Mouse (Mus musculus): ENCODE data around the gene Mitf. TPM values are rescaled to one million over a fixed set of nuclear protein-coding genes. Genes with fewer than 3 reads are reported as not detected.

Mitf gene
- 18.9 and 24.4 TPM in 2 replicates for polyA plus RNA-seq (2014; fragmentation: Nextera tagmentation; extraction: Ambion mirVana)

GRCm38 (mm10) chr6:97806781-97807743 lies at the start of gene Mitf:
TSS of gene Mitf (plus strand) at chr6:97807052.
- peak; percentile 95 for ATAC-seq (replicated peaks; ENCODE audit: insufficient number of reproducible peaks, low FRiP score, low TSS enrichment)
- peak within 1 kb of the TSS; percentile 80 for H3K4me2 ChIP-seq
- H3K4me1 ChIP-seq (ENCODE audit: control insufficient read depth, insufficient read depth, low read length) = peaks cover 7% of the 10 kb centered on the region
- H3K27ac ChIP-seq (ENCODE audit: low read depth, low read length) = no peak within 1 kb of the TSS
- no peaks in the 10 kb centered on the region for H3K9me3 ChIP-seq (replicated peaks; ENCODE audit: control insufficient read depth, low read length)
- H3K4me3 ChIP-seq (ENCODE audit: low read depth, low read length) = peak within 1 kb of the TSS; percentile 71
- peak within 1 kb of the TSS; percentile 77 for H3K9ac ChIP-seq (ENCODE audit: low read depth, low read length)
- no peaks in the 10 kb centered on the region for H3K27me3 ChIP-seq (ENCODE audit: control insufficient read depth, insufficient read depth, low read length)
- WGBS (ENCODE audit: insufficient replicate concordance) = under 1% methylated on average over 51 of the region's 51 CpGs
- no peaks in the 10 kb centered on the region for H3K36me3 ChIP-seq (ENCODE audit: control insufficient read depth, insufficient read depth, low read length)

DNA sequence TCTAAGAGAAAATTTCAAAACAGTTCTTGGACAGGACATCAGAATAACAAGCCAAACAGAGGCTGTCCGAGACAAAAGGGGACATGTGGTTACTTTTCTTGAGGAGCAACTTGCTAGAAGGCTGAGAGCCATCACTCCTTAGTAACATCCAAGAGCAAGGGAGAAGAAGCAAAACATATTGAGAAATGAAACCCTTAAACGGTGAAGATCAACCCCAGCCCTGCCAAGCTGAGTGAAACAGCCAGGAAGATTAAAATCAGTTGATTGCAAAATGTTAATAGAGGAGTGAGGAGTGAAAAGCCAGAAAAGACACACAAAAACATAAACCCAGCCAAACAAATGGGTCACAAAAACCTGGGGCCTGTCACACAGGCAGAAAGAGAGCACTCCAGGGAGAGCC lies 49.5 kb upstream of the Mitf start:
- H3K4me2 ChIP-seq = no peak overlapping the region
- 72% methylated on average over 2 of the region's 2 CpGs for WGBS (ENCODE audit: insufficient replicate concordance)
- H3K36me3 ChIP-seq (ENCODE audit: control insufficient read depth, insufficient read depth, low read length) = no peaks in the 10 kb centered on the region
- no peak overlapping the region for H3K9ac ChIP-seq (ENCODE audit: low read depth, low read length)
- no peak overlapping the region for H3K27ac ChIP-seq (ENCODE audit: low read depth, low read length)
- no peaks in the 10 kb centered on the region for H3K4me1 ChIP-seq (ENCODE audit: control insufficient read depth, insufficient read depth, low read length)
- no peaks in the 10 kb centered on the region for H3K9me3 ChIP-seq (replicated peaks; ENCODE audit: control insufficient read depth, low read length)
- no peak for ATAC-seq (replicated peaks; ENCODE audit: insufficient number of reproducible peaks, low FRiP score, low TSS enrichment)
- no peaks in the 10 kb centered on the region for H3K27me3 ChIP-seq (ENCODE audit: control insufficient read depth, insufficient read depth, low read length)
- no peak overlapping the region for H3K4me3 ChIP-seq (ENCODE audit: low read depth, low read length)

GRCm38 (mm10) chr6:97758884-97759283 lies 48.0 kb upstream of the Mitf start:
- Histone ChIP-seq H3K9ac (ENCODE audit: low read depth, low read length) (no peak overlapping the region), H3K4me2 (no peak overlapping the region), H3K27me3 (ENCODE audit: control insufficient read depth, insufficient read depth, low read length) (no peaks in the 10 kb centered on the region), H3K4me3 (ENCODE audit: low read depth, low read length) (no peak overlapping the region), H3K9me3 (replicated peaks; ENCODE audit: control insufficient read depth, low read length) (no peaks in the 10 kb centered on the region), H3K36me3 (ENCODE audit: control insufficient read depth, insufficient read depth, low read length) (no peaks in the 10 kb centered on the region), H3K4me1 (ENCODE audit: control insufficient read depth, insufficient read depth, low read length) (no peaks in the 10 kb centered on the region), H3K27ac (ENCODE audit: low read depth, low read length) (no peak overlapping the region)
- no peak for ATAC-seq (replicated peaks; ENCODE audit: insufficient number of reproducible peaks, low FRiP score, low TSS enrichment)
- 71% methylated on average over 4 of the region's 4 CpGs for WGBS (ENCODE audit: insufficient replicate concordance)

GRCm38 (mm10) chr6:97759301-97759700 lies 47.6 kb upstream of the Mitf start:
- no peak overlapping the region for H3K4me2 ChIP-seq
- no peak overlapping the region for H3K27ac ChIP-seq (ENCODE audit: low read depth, low read length)
- WGBS (ENCODE audit: insufficient replicate concordance) = 14% methylated on average over 4 of the region's 4 CpGs
- no peaks in the 10 kb centered on the region for H3K27me3 ChIP-seq (ENCODE audit: control insufficient read depth, insufficient read depth, low read length)
- H3K9ac ChIP-seq (ENCODE audit: low read depth, low read length) = no peak overlapping the region
- H3K36me3 ChIP-seq (ENCODE audit: control insufficient read depth, insufficient read depth, low read length) = no peaks in the 10 kb centered on the region
- no peak overlapping the region for H3K4me3 ChIP-seq (ENCODE audit: low read depth, low read length)
- no peaks in the 10 kb centered on the region for H3K4me1 ChIP-seq (ENCODE audit: control insufficient read depth, insufficient read depth, low read length)
- no peaks in the 10 kb centered on the region for H3K9me3 ChIP-seq (replicated peaks; ENCODE audit: control insufficient read depth, low read length)
- no peak for ATAC-seq (replicated peaks; ENCODE audit: insufficient number of reproducible peaks, low FRiP score, low TSS enrichment)

DNA sequence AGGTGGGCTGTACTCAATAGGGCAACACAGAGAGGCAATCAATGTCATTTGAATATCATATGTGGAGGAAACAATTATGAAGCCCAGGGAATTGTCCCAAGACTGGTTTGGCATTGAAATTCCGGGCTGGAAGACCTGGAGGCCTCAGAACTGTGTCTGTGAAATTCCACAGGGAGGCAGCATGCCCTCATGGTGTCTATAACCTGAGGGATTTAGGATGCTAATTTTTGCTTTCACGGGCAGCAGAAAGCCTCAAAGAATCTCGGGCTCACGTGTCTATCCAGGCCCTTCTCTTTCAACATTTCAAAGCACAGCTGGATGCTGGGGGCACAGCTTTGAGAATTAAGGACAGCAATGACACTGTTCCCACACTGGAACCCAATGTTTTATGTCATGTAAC lies 45.5 kb upstream of the Mitf start:
- ATAC-seq (replicated peaks; ENCODE audit: insufficient number of reproducible peaks, low FRiP score, low TSS enrichment) = no peak
- Histone ChIP-seq H3K4me2 (no peak overlapping the region), H3K9ac (ENCODE audit: low read depth, low read length) (no peak overlapping the region), H3K27ac (ENCODE audit: low read depth, low read length) (no peak overlapping the region), H3K4me1 (ENCODE audit: control insufficient read depth, insufficient read depth, low read length) (no peaks in the 10 kb centered on the region), H3K27me3 (ENCODE audit: control insufficient read depth, insufficient read depth, low read length) (no peaks in the 10 kb centered on the region), H3K36me3 (ENCODE audit: control insufficient read depth, insufficient read depth, low read length) (no peaks in the 10 kb centered on the region), H3K4me3 (ENCODE audit: low read depth, low read length) (no peak overlapping the region), H3K9me3 (replicated peaks; ENCODE audit: control insufficient read depth, low read length) (no peaks in the 10 kb centered on the region)
- WGBS (ENCODE audit: insufficient replicate concordance) = 10% methylated on average over 4 of the region's 4 CpGs

GRCm38 (mm10) chr6:97763970-97764369 lies 42.9 kb upstream of the Mitf start:
- Histone ChIP-seq H3K4me2 (no peak overlapping the region), H3K4me1 (ENCODE audit: control insufficient read depth, insufficient read depth, low read length) (no peaks in the 10 kb centered on the region), H3K36me3 (ENCODE audit: control insufficient read depth, insufficient read depth, low read length) (no peaks in the 10 kb centered on the region), H3K4me3 (ENCODE audit: low read depth, low read length) (no peak overlapping the region), H3K27ac (ENCODE audit: low read depth, low read length) (no peak overlapping the region), H3K27me3 (ENCODE audit: control insufficient read depth, insufficient read depth, low read length) (no peaks in the 10 kb centered on the region), H3K9ac (ENCODE audit: low read depth, low read length) (no peak overlapping the region), H3K9me3 (replicated peaks; ENCODE audit: control insufficient read depth, low read length) (no peaks in the 10 kb centered on the region)
- ATAC-seq (replicated peaks; ENCODE audit: insufficient number of reproducible peaks, low FRiP score, low TSS enrichment) = no peak
- 51% methylated on average over 3 of the region's 3 CpGs for WGBS (ENCODE audit: insufficient replicate concordance)

DNA sequence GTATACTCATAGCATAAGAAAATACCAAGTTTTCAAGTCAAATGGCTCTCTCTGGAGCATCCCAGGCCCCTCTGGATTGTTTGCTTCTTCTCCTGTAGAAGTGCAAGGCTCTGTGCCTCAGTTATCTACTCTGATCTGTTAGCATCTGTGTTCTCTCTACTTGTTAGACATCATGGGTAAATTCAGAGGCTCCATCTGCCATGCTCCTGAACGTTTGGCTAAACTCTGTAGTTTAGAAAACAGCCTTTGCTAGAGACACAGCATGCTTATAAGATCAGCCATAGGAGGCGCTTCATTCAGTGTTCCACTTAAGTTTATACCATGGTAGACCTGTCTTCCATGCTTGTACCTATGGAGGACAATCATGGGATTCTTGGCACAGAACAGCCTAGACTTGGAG lies 39.0 kb upstream of the Mitf start:
- Histone ChIP-seq H3K4me3 (ENCODE audit: low read depth, low read length) (no peak overlapping the region), H3K36me3 (ENCODE audit: control insufficient read depth, insufficient read depth, low read length) (no peaks in the 10 kb centered on the region), H3K4me1 (ENCODE audit: control insufficient read depth, insufficient read depth, low read length) (no peaks in the 10 kb centered on the region), H3K9me3 (replicated peaks; ENCODE audit: control insufficient read depth, low read length) (no peaks in the 10 kb centered on the region), H3K9ac (ENCODE audit: low read depth, low read length) (no peak overlapping the region), H3K27ac (ENCODE audit: low read depth, low read length) (no peak overlapping the region), H3K4me2 (no peak overlapping the region), H3K27me3 (ENCODE audit: control insufficient read depth, insufficient read depth, low read length) (no peaks in the 10 kb centered on the region)
- 81% methylated on average over 2 of the region's 2 CpGs for WGBS (ENCODE audit: insufficient replicate concordance)
- ATAC-seq (replicated peaks; ENCODE audit: insufficient number of reproducible peaks, low FRiP score, low TSS enrichment) = no peak

- H3K36me3 ChIP-seq (ENCODE audit: control insufficient read depth, insufficient read depth, low read length) = no peaks in the 10 kb centered on the region
- no peak overlapping the region for H3K4me2 ChIP-seq
- no peaks in the 10 kb centered on the region for H3K27me3 ChIP-seq (ENCODE audit: control insufficient read depth, insufficient read depth, low read length)
- H3K9ac ChIP-seq (ENCODE audit: low read depth, low read length) = no peak overlapping the region
- no peaks in the 10 kb centered on the region for H3K4me1 ChIP-seq (ENCODE audit: control insufficient read depth, insufficient read depth, low read length)
- ATAC-seq (replicated peaks; ENCODE audit: insufficient number of reproducible peaks, low FRiP score, low TSS enrichment) = no peak
- H3K27ac ChIP-seq (ENCODE audit: low read depth, low read length) = no peak overlapping the region
- no peaks in the 10 kb centered on the region for H3K9me3 ChIP-seq (replicated peaks; ENCODE audit: control insufficient read depth, low read length)
- 83% methylated on average over 7 of the region's 7 CpGs for WGBS (ENCODE audit: insufficient replicate concordance)
- no peak overlapping the region for H3K4me3 ChIP-seq (ENCODE audit: low read depth, low read length)
Observed at GRCm38 (mm10) chr6:97769549-97769948, 37.3 kb upstream of the Mitf start.

DNA sequence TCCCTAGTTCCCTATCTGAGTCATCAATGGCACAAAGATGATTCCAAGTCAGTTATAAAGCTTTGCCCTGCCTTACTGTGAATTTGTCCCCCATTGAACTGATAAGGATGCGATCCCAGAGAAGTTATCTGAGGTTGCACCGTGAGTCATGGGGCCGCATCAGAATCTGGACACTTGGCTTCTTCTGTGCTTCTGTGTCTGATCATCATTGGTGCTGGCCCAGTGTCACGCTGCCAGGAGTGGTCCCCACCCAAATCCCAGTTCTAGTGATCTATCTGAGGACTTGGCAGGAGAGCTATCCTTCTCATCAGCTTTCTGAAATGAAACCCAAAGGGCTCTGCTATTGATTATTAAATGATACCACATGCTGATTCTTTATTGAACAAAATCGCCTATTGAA lies 25.5 kb upstream of the Mitf start:
- Histone ChIP-seq H3K4me1 (ENCODE audit: control insufficient read depth, insufficient read depth, low read length) (no peaks in the 10 kb centered on the region), H3K4me2 (no peak overlapping the region), H3K27me3 (ENCODE audit: control insufficient read depth, insufficient read depth, low read length) (no peaks in the 10 kb centered on the region), H3K4me3 (ENCODE audit: low read depth, low read length) (no peak overlapping the region), H3K9ac (ENCODE audit: low read depth, low read length) (no peak overlapping the region), H3K36me3 (ENCODE audit: control insufficient read depth, insufficient read depth, low read length) (no peaks in the 10 kb centered on the region), H3K27ac (ENCODE audit: low read depth, low read length) (no peak overlapping the region), H3K9me3 (replicated peaks; ENCODE audit: control insufficient read depth, low read length) (no peaks in the 10 kb centered on the region)
- no peak for ATAC-seq (replicated peaks; ENCODE audit: insufficient number of reproducible peaks, low FRiP score, low TSS enrichment)
- WGBS (ENCODE audit: insufficient replicate concordance) = 67% methylated on average over 5 of the region's 5 CpGs

Measured in heart, embryonic 11.5 days (tissue).